17 mouse cellular contexts compared by ENCODE assay signal in genomic region chr19:58095776-58096175, GRCm38 (mm10).
DNase-seq lines count a peak whose midpoint lies in the region; ATAC-seq lines count a peak whose summit lies in the region.
"Had no signal": no experiment of that assay in that cellular context is flagged by ENCODE, and none has a peak within 500 bp of the region (broad histone marks: within the 10 kb centered on the region; RNA-seq: fewer than 3 reads in every experiment).

No protein-coding gene starts in this region.

- DNase-seq in thymus, postnatal 14 days: peak; percentile 11
- DNase-seq in thymus, postnatal 10 days (ENCODE audit: low spot score in 2 of 2): no peak
- DNase-seq in embryonic facial prominence, embryonic 14.5 days (ENCODE audit: low spot score): no peak
- DNase-seq in heart, postnatal 4 days: no peak
- no peak for DNase-seq in right cerebral cortex, postnatal 25 days
- DNase-seq: adrenal gland, postnatal 10 days; cerebellum, adult 9-10 months; heart, adult 2 months; heart, postnatal 36 days; liver, postnatal 0 days; lung, postnatal 10 days; spleen, adult 18-20 months had no signal

- no peak overlapping the region for H3K9ac ChIP-seq in hindbrain, embryonic 13.5 days
- H3K9ac ChIP-seq in hindbrain, embryonic 16.5 days (ENCODE audit: low read depth, low read length): no peak overlapping the region
- no peak overlapping the region for H3K9ac ChIP-seq in embryonic facial prominence, embryonic 14.5 days (ENCODE audit: low read depth, low read length)
- H3K9ac ChIP-seq: kidney, embryonic 15.5 days; liver, postnatal 0 days; midbrain, embryonic 12.5 days; stomach, embryonic 15.5 days had no signal

- H3K4me1 ChIP-seq in hindbrain, embryonic 13.5 days (replicated peaks): peaks cover 8% of the 10 kb centered on the region; the same call in 1 of the 2 replicates
- no peaks in the 10 kb centered on the region for H3K4me1 ChIP-seq in hindbrain, embryonic 16.5 days (ENCODE audit: control insufficient read depth, insufficient read depth, low read depth, low read length)
- H3K4me1 ChIP-seq in embryonic facial prominence, embryonic 14.5 days (ENCODE audit: control insufficient read depth, insufficient read depth, low read length): peaks cover 12% of the 10 kb centered on the region
- H3K4me1 ChIP-seq: stomach, embryonic 15.5 days had no signal

- no peak overlapping the region for H3K4me2 ChIP-seq in hindbrain, embryonic 13.5 days
- H3K4me2 ChIP-seq in hindbrain, embryonic 16.5 days (ENCODE audit: low read length): no peak overlapping the region
- H3K4me2 ChIP-seq in embryonic facial prominence, embryonic 14.5 days (ENCODE audit: low read depth, low read length): peak overlapping the region; percentile 10
- H3K4me2 ChIP-seq: kidney, embryonic 15.5 days; midbrain, embryonic 12.5 days; stomach, embryonic 15.5 days had no signal

- H3K27me3 ChIP-seq in hindbrain, embryonic 13.5 days: no peaks in the 10 kb centered on the region
- no peaks in the 10 kb centered on the region for H3K27me3 ChIP-seq in hindbrain, embryonic 16.5 days (replicated peaks; ENCODE audit: control insufficient read depth, insufficient read depth, low read length)
- H3K27me3 ChIP-seq in embryonic facial prominence, embryonic 14.5 days (replicated peaks; ENCODE audit: control insufficient read depth, insufficient read depth, low read length): no peaks in the 10 kb centered on the region
- H3K27me3 ChIP-seq: kidney, embryonic 15.5 days; midbrain, embryonic 12.5 days; stomach, embryonic 15.5 days had no signal

- no peaks in the 10 kb centered on the region for H3K9me3 ChIP-seq in hindbrain, embryonic 13.5 days
- no peaks in the 10 kb centered on the region for H3K9me3 ChIP-seq in hindbrain, embryonic 16.5 days (ENCODE audit: control insufficient read depth, low read length)
- H3K9me3 ChIP-seq in embryonic facial prominence, embryonic 14.5 days (ENCODE audit: control insufficient read depth, low read length): no peaks in the 10 kb centered on the region
- H3K9me3 ChIP-seq: kidney, embryonic 15.5 days; midbrain, embryonic 12.5 days; stomach, embryonic 15.5 days had no signal

- H3K27ac ChIP-seq in hindbrain, embryonic 13.5 days: 0 out of 2 replicates have a peak overlapping the region, but pooled peaks have one; percentile 55
- H3K27ac ChIP-seq in hindbrain, embryonic 16.5 days (ENCODE audit: low read depth, low read length): no peak overlapping the region
- no peak overlapping the region for H3K27ac ChIP-seq in embryonic facial prominence, embryonic 14.5 days (replicated peaks; ENCODE audit: low read depth, low read length)
- H3K27ac ChIP-seq: heart, adult 2 months; kidney, embryonic 15.5 days; midbrain, embryonic 12.5 days; stomach, embryonic 15.5 days had no signal

- ATAC-seq in hindbrain, embryonic 13.5 days (ENCODE audit: low FRiP score): no peak
- ATAC-seq in hindbrain, embryonic 16.5 days: no peak
- no peak for ATAC-seq in embryonic facial prominence, embryonic 14.5 days (ENCODE audit: low read depth)
- ATAC-seq: liver, postnatal 0 days had no signal

- no peak overlapping the region for H3K4me3 ChIP-seq in hindbrain, embryonic 13.5 days
- H3K4me3 ChIP-seq in hindbrain, embryonic 16.5 days (ENCODE audit: low read length): no peak overlapping the region
- no peak overlapping the region for H3K4me3 ChIP-seq in embryonic facial prominence, embryonic 14.5 days (ENCODE audit: low read depth, low read length)
- H3K4me3 ChIP-seq: heart, adult 2 months; kidney, embryonic 15.5 days; midbrain, embryonic 12.5 days; stomach, embryonic 15.5 days had no signal

- 86% methylated on average over 7 of the region's 7 CpGs for WGBS in hindbrain, embryonic 13.5 days
- 79% methylated on average over 7 of the region's 7 CpGs for WGBS in hindbrain, embryonic 16.5 days
- 43% methylated on average over 7 of the region's 7 CpGs for WGBS in embryonic facial prominence, embryonic 14.5 days

- H3K36me3 ChIP-seq in hindbrain, embryonic 13.5 days: no peaks in the 10 kb centered on the region
- H3K36me3 ChIP-seq in hindbrain, embryonic 16.5 days (ENCODE audit: control insufficient read depth, insufficient read depth, low read length): no peaks in the 10 kb centered on the region
- no peaks in the 10 kb centered on the region for H3K36me3 ChIP-seq in embryonic facial prominence, embryonic 14.5 days (ENCODE audit: control insufficient read depth, insufficient read depth, low read length)
- H3K36me3 ChIP-seq: kidney, embryonic 15.5 days; midbrain, embryonic 12.5 days; stomach, embryonic 15.5 days had no signal
